Mouse (Mus musculus): ENCODE results near the gene Ifnl3. TPM values are rescaled to one million over a fixed set of nuclear protein-coding genes. Genes with fewer than 3 reads are reported as not detected.
"Not testable (repeated sequence)": the region's sequence is repeated elsewhere in the genome, so short reads cannot be mapped to it uniquely, and the experiment has no call there.

The Ifnl3 gene
- total and polyA plus RNA-seq, 2 experiments = not detected

DNA sequence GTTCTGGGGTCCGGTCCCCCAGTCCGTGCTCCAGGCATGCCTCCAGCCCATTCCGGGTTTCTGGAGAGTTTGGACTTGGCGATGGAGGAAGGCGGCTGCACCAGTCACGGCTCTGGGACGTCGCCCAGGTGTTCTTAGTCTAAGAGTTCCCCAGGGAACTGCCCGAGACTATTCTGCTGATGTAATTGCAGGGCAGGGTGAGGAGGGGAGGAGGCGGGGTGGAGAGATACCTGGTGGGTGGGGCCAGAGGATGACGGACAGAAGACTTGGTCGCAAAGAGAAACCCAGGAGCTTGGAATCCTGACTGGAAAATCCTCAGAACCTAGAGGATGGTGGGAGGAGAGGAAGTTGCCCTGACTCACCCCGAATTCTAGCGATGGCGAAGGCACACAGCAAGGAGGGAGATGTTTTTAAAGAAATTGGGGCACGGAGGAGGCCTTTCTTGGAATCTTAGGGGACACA, 34.6 kb upstream of the Ifnl3 start:
- no peaks in the 10 kb centered on the region for H3K79me2 ChIP-seq (ENCODE audit: control insufficient read depth, insufficient read depth, low read length)
- no peaks in the 10 kb centered on the region for H3K36me3 ChIP-seq (ENCODE audit: control insufficient read depth, insufficient read depth, low read length)
- H3K9ac ChIP-seq (ENCODE audit: low read depth, low read length) = no peak overlapping the region
- no peaks in the 10 kb centered on the region for H3K4me1 ChIP-seq (ENCODE audit: control insufficient read depth, insufficient read depth, low read length)
- WGBS = 7% methylated on average over 16 of the region's 16 CpGs
- no peak overlapping the region for H3K4me3 ChIP-seq (ENCODE audit: insufficient read depth, low read depth, low read length)
- no peak for DNase-seq (ENCODE audit: extremely low read depth, low read depth, low spot score)
- no peaks in the 10 kb centered on the region; the same call in 1 of the 2 replicates for H3K27me3 ChIP-seq (ENCODE audit: control insufficient read depth, insufficient read depth, low read length)
- TF ChIP-seq CTCF (IDR thresholded peaks at IDR 0.05; ENCODE audit: low read depth, low read length) (no peak), POLR2A (IDR thresholded peaks at IDR 0.05; ENCODE audit: extremely low read depth, insufficient read depth, low read length) (no peak)
- no peak overlapping the region for H3K27ac ChIP-seq (replicated peaks; ENCODE audit: insufficient read depth, low read depth, low read length)

DNA sequence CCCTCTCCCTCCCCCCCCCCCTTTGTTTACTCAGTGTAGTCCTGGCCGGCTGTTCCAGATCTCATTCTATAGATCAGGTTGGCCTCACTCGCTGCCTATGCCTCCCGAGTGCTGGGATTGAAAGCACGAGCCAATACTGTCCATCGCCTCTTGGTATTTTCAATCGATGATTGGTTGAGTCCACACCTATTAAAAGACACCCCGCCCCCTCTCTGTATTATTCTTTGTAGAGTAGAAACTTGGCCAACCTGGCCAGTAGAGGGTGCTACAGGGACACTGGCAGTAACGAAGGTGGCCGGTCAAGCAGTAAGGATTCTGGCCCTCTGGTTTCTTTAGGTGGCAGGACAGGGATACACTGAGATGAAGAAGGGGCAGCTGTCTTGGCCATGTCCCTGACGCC, 32.2 kb upstream of the Ifnl3 start:
- H3K79me2 ChIP-seq (ENCODE audit: control insufficient read depth, insufficient read depth, low read length) = no peaks in the 10 kb centered on the region
- H3K36me3 ChIP-seq (ENCODE audit: control insufficient read depth, insufficient read depth, low read length) = no peaks in the 10 kb centered on the region
- no peak overlapping the region for H3K27ac ChIP-seq (replicated peaks; ENCODE audit: insufficient read depth, low read depth, low read length)
- 4% methylated on average over 10 of the region's 10 CpGs for WGBS
- TF ChIP-seq CTCF (IDR thresholded peaks at IDR 0.05; ENCODE audit: low read depth, low read length) (peak; percentile 74), POLR2A (IDR thresholded peaks at IDR 0.05; ENCODE audit: extremely low read depth, insufficient read depth, low read length) (no peak)
- no peak overlapping the region for H3K9ac ChIP-seq (ENCODE audit: low read depth, low read length)
- H3K4me1 ChIP-seq (ENCODE audit: control insufficient read depth, insufficient read depth, low read length) = no peaks in the 10 kb centered on the region
- H3K27me3 ChIP-seq (ENCODE audit: control insufficient read depth, insufficient read depth, low read length) = no peaks in the 10 kb centered on the region; the same call in 1 of the 2 replicates
- peak; percentile 61 for DNase-seq (ENCODE audit: extremely low read depth, low read depth, low spot score)
- no peak overlapping the region for H3K4me3 ChIP-seq (ENCODE audit: insufficient read depth, low read depth, low read length)

DNA sequence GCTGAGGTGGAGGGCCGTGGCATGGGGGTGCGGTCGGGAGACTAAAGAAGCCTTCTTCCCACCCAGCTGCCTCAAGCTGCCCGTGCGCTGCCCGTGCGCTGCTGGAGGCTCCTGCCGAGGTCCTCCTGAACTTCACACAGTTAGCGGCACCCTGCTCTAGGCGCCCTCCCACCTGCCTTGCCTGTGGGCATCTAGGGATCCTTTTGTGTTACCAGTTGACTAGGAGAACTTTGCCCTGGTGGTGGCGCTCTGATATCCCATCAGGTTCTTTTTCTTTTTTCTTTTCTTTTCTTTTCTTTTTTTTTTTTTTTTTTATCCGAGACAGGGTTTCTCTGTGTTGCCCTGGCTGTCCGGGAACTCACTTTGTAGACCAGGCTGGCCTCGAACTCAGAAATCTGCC, 31.7 kb upstream of the Ifnl3 start:
- H3K4me1 ChIP-seq (ENCODE audit: control insufficient read depth, insufficient read depth, low read length) = no peaks in the 10 kb centered on the region
- 36% methylated on average over 14 of the region's 14 CpGs for WGBS
- H3K9ac ChIP-seq (ENCODE audit: low read depth, low read length) = no peak overlapping the region
- TF ChIP-seq POLR2A (IDR thresholded peaks at IDR 0.05; ENCODE audit: extremely low read depth, insufficient read depth, low read length) (no peak), CTCF (IDR thresholded peaks at IDR 0.05; ENCODE audit: low read depth, low read length) (no peak)
- no peak overlapping the region for H3K4me3 ChIP-seq (ENCODE audit: insufficient read depth, low read depth, low read length)
- no peaks in the 10 kb centered on the region; the same call in 1 of the 2 replicates for H3K27me3 ChIP-seq (ENCODE audit: control insufficient read depth, insufficient read depth, low read length)
- H3K36me3 ChIP-seq (ENCODE audit: control insufficient read depth, insufficient read depth, low read length) = no peaks in the 10 kb centered on the region
- no peaks in the 10 kb centered on the region for H3K79me2 ChIP-seq (ENCODE audit: control insufficient read depth, insufficient read depth, low read length)
- H3K27ac ChIP-seq (replicated peaks; ENCODE audit: insufficient read depth, low read depth, low read length) = no peak overlapping the region
- DNase-seq (ENCODE audit: extremely low read depth, low read depth, low spot score) = no peak

DNA sequence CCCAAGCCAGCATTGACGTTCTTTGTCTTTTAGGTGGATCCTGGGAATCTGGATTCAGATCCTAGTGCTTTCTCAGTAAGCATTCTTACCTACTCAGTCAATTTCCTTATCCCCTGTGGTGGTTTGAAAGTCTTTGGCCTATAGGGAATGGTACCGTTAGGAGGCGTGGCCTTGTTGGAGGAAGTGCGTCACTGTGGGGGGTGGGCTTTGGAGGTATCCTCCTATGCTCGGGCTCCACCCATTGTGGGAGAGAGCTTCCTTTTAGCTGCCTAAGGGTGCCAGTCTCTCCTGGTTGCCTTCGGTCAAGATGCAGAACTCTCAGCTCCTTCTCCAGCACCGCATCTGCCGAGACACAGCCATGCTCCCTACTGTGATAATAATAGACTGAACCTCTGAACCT, 30.3 kb upstream of the Ifnl3 start:
- no peak overlapping the region for H3K9ac ChIP-seq (ENCODE audit: low read depth, low read length)
- WGBS = 95% methylated on average over 8 of the region's 8 CpGs
- H3K36me3 ChIP-seq (ENCODE audit: control insufficient read depth, insufficient read depth, low read length) = no peaks in the 10 kb centered on the region
- no peaks in the 10 kb centered on the region; the same call in 1 of the 2 replicates for H3K27me3 ChIP-seq (ENCODE audit: control insufficient read depth, insufficient read depth, low read length)
- DNase-seq (ENCODE audit: extremely low read depth, low read depth, low spot score) = no peak
- H3K4me1 ChIP-seq (ENCODE audit: control insufficient read depth, insufficient read depth, low read length) = no peaks in the 10 kb centered on the region
- no peaks in the 10 kb centered on the region for H3K79me2 ChIP-seq (ENCODE audit: control insufficient read depth, insufficient read depth, low read length)
- H3K4me3 ChIP-seq (ENCODE audit: insufficient read depth, low read depth, low read length) = no peak overlapping the region
- TF ChIP-seq POLR2A (IDR thresholded peaks at IDR 0.05; ENCODE audit: extremely low read depth, insufficient read depth, low read length) = no peak
- no peak for TF ChIP-seq CTCF (IDR thresholded peaks at IDR 0.05; ENCODE audit: low read depth, low read length)
- H3K27ac ChIP-seq (replicated peaks; ENCODE audit: insufficient read depth, low read depth, low read length) = no peak overlapping the region

- 81% methylated on average over 11 of the region's 11 CpGs for WGBS
Observed at GRCm38 (mm10) chr7:28495426-28495825, 27.2 kb upstream of the Ifnl3 start.

GRCm38 (mm10) chr7:28505585-28505984, 17.1 kb upstream of the Ifnl3 start:
- Histone ChIP-seq H3K27me3 (ENCODE audit: control insufficient read depth, insufficient read depth, low read length) (no peaks in the 10 kb centered on the region), H3K79me2 (ENCODE audit: control insufficient read depth, insufficient read depth, low read length) (no peaks in the 10 kb centered on the region), H3K4me3 (ENCODE audit: insufficient read depth, low read depth, low read length) (no peak overlapping the region), H3K27ac (replicated peaks; ENCODE audit: insufficient read depth, low read depth, low read length) (no peak overlapping the region), H3K4me1 (ENCODE audit: control insufficient read depth, insufficient read depth, low read length) (peaks cover 1% of the 10 kb centered on the region; the same call in 1 of the 2 replicates), H3K9ac (ENCODE audit: low read depth, low read length) (no peak overlapping the region), H3K36me3 (ENCODE audit: control insufficient read depth, insufficient read depth, low read length) (no peaks in the 10 kb centered on the region)
- WGBS = 7% methylated on average over 5 of the region's 5 CpGs
- TF ChIP-seq POLR2A (IDR thresholded peaks at IDR 0.05; ENCODE audit: extremely low read depth, insufficient read depth, low read length) (no peak), CTCF (IDR thresholded peaks at IDR 0.05; ENCODE audit: low read depth, low read length) (no peak)
- no peak for DNase-seq (ENCODE audit: extremely low read depth, low read depth, low spot score)

More at GRCm38 (mm10) chr7:28495426-28495825, 27.2 kb upstream of the Ifnl3 start:
- TF ChIP-seq CTCF (IDR thresholded peaks at IDR 0.05; ENCODE audit: low read depth, low read length) (no peak), POLR2A (IDR thresholded peaks at IDR 0.05; ENCODE audit: extremely low read depth, insufficient read depth, low read length) (no peak)
- no peaks in the 10 kb centered on the region for H3K79me2 ChIP-seq (ENCODE audit: control insufficient read depth, insufficient read depth, low read length)
- no peak overlapping the region for H3K9ac ChIP-seq (ENCODE audit: low read depth, low read length)
- no peak overlapping the region for H3K27ac ChIP-seq (replicated peaks; ENCODE audit: insufficient read depth, low read depth, low read length)
- H3K4me3 ChIP-seq (ENCODE audit: insufficient read depth, low read depth, low read length) = no peak overlapping the region
- no peaks in the 10 kb centered on the region for H3K36me3 ChIP-seq (ENCODE audit: control insufficient read depth, insufficient read depth, low read length)
- no peaks in the 10 kb centered on the region for H3K27me3 ChIP-seq (ENCODE audit: control insufficient read depth, insufficient read depth, low read length)
- no peaks in the 10 kb centered on the region for H3K4me1 ChIP-seq (ENCODE audit: control insufficient read depth, insufficient read depth, low read length)
- DNase-seq (ENCODE audit: extremely low read depth, low read depth, low spot score) = no peak

GRCm38 (mm10) chr7:28509121-28509520, 13.5 kb upstream of the Ifnl3 start:
- H3K4me1 ChIP-seq (ENCODE audit: control insufficient read depth, insufficient read depth, low read length); DNase-seq (ENCODE audit: extremely low read depth, low read depth, low spot score); H3K4me3 ChIP-seq (ENCODE audit: insufficient read depth, low read depth, low read length); H3K27me3 ChIP-seq (ENCODE audit: control insufficient read depth, insufficient read depth, low read length); H3K36me3 ChIP-seq (ENCODE audit: control insufficient read depth, insufficient read depth, low read length); H3K27ac ChIP-seq (replicated peaks; ENCODE audit: insufficient read depth, low read depth, low read length); H3K9ac ChIP-seq (ENCODE audit: low read depth, low read length); H3K79me2 ChIP-seq (ENCODE audit: control insufficient read depth, insufficient read depth, low read length): not testable (repeated sequence)
- WGBS = 78% methylated on average over 2 of the region's 2 CpGs

- WGBS = 57% methylated on average over 8 of the region's 8 CpGs
- not testable (repeated sequence) for H3K9ac ChIP-seq (ENCODE audit: low read depth, low read length); DNase-seq (ENCODE audit: extremely low read depth, low read depth, low spot score); H3K4me3 ChIP-seq (ENCODE audit: insufficient read depth, low read depth, low read length); H3K4me1 ChIP-seq (ENCODE audit: control insufficient read depth, insufficient read depth, low read length); H3K27me3 ChIP-seq (ENCODE audit: control insufficient read depth, insufficient read depth, low read length); H3K79me2 ChIP-seq (ENCODE audit: control insufficient read depth, insufficient read depth, low read length); H3K36me3 ChIP-seq (ENCODE audit: control insufficient read depth, insufficient read depth, low read length); H3K27ac ChIP-seq (replicated peaks; ENCODE audit: insufficient read depth, low read depth, low read length)
Observed at GRCm38 (mm10) chr7:28510405-28510974, 12.1 kb upstream of the Ifnl3 start, which contains the start of gene Ifnl2. Gene Ifnl2 (minus strand): TSS chr7:28510455.
